Mouse (Mus musculus): ENCODE measurements around the gene Pdgfc.
"Not testable (repeated sequence)": the region's sequence is repeated elsewhere in the genome, so short reads cannot be mapped to it uniquely, and the experiment has no call there.

Gene Pdgfc

GRCm38 (mm10) chr3:81046652-81047607 lies 10.7 kb downstream of the Pdgfc start:
- no peak for DNase-seq (ENCODE audit: low spot score)

- DNase-seq (ENCODE audit: low spot score) = no peak
These were observed 15.3 kb downstream of the Pdgfc start for GRCm38 (mm10) chr3:81051522-81051921.

- no peak for DNase-seq (ENCODE audit: low spot score)
These were observed 16.2 kb downstream of the Pdgfc start for GRCm38 (mm10) chr3:81052422-81052821.

- no peak for DNase-seq (ENCODE audit: low spot score)
These were observed 17.9 kb downstream of the Pdgfc start for GRCm38 (mm10) chr3:81054074-81054473.

- DNase-seq (ENCODE audit: low spot score) = no peak
These were observed 21.5 kb downstream of the Pdgfc start for GRCm38 (mm10) chr3:81057719-81058118.

GRCm38 (mm10) chr3:81058527-81059031 lies 22.4 kb downstream of the Pdgfc start:
- no peak for DNase-seq (ENCODE audit: low spot score)

- no peak for DNase-seq (ENCODE audit: low spot score)
These were observed 32.3 kb downstream of the Pdgfc start for GRCm38 (mm10) chr3:81068550-81068949.

- DNase-seq (ENCODE audit: low spot score) = no peak
These were observed 64.9 kb downstream of the Pdgfc start for GRCm38 (mm10) chr3:81101136-81101535.

GRCm38 (mm10) chr3:81102158-81102876 lies 66.1 kb downstream of the Pdgfc start:
- DNase-seq (ENCODE audit: low spot score) = no peak

GRCm38 (mm10) chr3:81102877-81103420 lies 66.7 kb downstream of the Pdgfc start:
- no peak for DNase-seq (ENCODE audit: low spot score)

- no peak for DNase-seq (ENCODE audit: low spot score)
These were observed 71.3 kb downstream of the Pdgfc start for GRCm38 (mm10) chr3:81107515-81107914.

GRCm38 (mm10) chr3:81110968-81111367 lies 74.8 kb downstream of the Pdgfc start:
- no peak for DNase-seq (ENCODE audit: low spot score)

GRCm38 (mm10) chr3:81112892-81113291 lies 76.7 kb downstream of the Pdgfc start:
- no peak for DNase-seq (ENCODE audit: low spot score)

GRCm38 (mm10) chr3:81120664-81121063 lies 84.4 kb downstream of the Pdgfc start:
- no peak for DNase-seq (ENCODE audit: low spot score)

- no peak for DNase-seq (ENCODE audit: low spot score)
These were observed 85.5 kb downstream of the Pdgfc start for GRCm38 (mm10) chr3:81121731-81122130.

- DNase-seq (ENCODE audit: low spot score) = no peak
These were observed 87.2 kb downstream of the Pdgfc start for GRCm38 (mm10) chr3:81123461-81123860.

GRCm38 (mm10) chr3:81127013-81127412 lies 90.8 kb downstream of the Pdgfc start:
- DNase-seq (ENCODE audit: low spot score) = no peak

GRCm38 (mm10) chr3:81136985-81137384 lies 100.8 kb downstream of the Pdgfc start:
- DNase-seq (ENCODE audit: low spot score) = no peak

GRCm38 (mm10) chr3:81138030-81138429 lies 101.8 kb downstream of the Pdgfc start:
- not testable (repeated sequence) for DNase-seq (ENCODE audit: low spot score)

- DNase-seq (ENCODE audit: low spot score) = no peak
These were observed 107.5 kb downstream of the Pdgfc start for GRCm38 (mm10) chr3:81143730-81144129.

- DNase-seq (ENCODE audit: low spot score) = no peak
These were observed 112.9 kb downstream of the Pdgfc start for GRCm38 (mm10) chr3:81149109-81149521.

GRCm38 (mm10) chr3:81150228-81150627 lies 114.0 kb downstream of the Pdgfc start:
- DNase-seq (ENCODE audit: low spot score) = no peak

GRCm38 (mm10) chr3:81154420-81154819 lies 118.2 kb downstream of the Pdgfc start:
- no peak for DNase-seq (ENCODE audit: low spot score)

Data from T-cell, adult 2 months (primary cell).